Mouse (Mus musculus) adrenal gland, adult 8-10 months (tissue): ENCODE measurements around the gene Gmip. TPM values are rescaled to one million over a fixed set of nuclear protein-coding genes. Genes with fewer than 3 reads are reported as not detected.

Experiments
- DNase-seq: peaks from one replicate; pipeline ENCODE4 v3.0.0; 2022
- total RNA-seq, 4 experiments: library from RNA; stranded (reverse); gene quantifications; 2 replicates each; pipeline ENCODE4 v1.2.4; 2022

The Gmip gene
- total RNA-seq, 4 experiments from 2014 or later: 14.3 to 23.7 (median 18.9) TPM

DNA sequence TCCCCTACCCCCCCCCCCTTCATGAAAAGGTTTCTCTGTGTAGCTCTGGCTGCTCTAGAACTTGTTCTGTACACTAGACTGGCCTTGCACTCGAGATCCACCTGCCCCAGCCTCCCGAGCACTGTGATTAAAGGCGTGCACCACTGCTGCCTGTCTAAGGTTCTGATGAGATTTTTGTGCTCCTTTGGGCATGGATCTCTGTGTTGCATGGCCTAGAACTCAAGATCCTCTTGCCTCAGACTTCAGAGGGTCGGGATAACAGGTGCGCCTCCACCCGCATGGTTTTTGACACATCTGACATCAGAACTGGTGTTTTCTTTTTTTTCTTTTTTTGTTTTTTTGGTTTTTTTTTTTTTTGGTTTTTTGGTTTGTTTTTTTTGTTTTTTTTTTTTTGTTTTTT, 3.9 kb upstream of the Gmip start:
- no peak for DNase-seq

GRCm38 (mm10) chr8:69805086-69805485, 3.4 kb upstream of the Gmip start:
- no peak for DNase-seq

DNA sequence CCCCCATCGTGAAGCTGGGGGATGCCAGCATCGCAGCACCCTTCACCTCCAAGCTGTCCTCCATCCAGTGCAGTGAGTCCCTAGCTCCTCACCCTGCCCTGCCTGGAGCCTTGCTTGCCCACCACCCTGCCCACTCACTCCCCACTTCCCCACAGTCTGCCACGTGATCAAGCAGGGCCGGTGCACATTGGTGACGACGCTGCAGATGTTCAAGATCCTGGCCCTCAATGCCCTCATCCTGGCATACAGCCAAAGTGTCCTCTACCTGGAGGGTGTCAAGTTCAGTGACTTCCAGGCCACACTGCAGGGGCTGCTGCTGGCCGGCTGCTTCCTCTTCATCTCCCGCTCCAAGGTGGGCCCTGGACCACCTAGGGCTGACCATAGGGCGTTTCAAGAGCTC, 3.0 kb upstream of the Gmip start:
- no peak for DNase-seq

- no peak for DNase-seq
These were observed 1.2 kb upstream of the Gmip start for GRCm38 (mm10) chr8:69807236-69807635.

- DNase-seq: no peak
These were observed 455 bp downstream of the Gmip start for GRCm38 (mm10) chr8:69808864-69809403.

DNA sequence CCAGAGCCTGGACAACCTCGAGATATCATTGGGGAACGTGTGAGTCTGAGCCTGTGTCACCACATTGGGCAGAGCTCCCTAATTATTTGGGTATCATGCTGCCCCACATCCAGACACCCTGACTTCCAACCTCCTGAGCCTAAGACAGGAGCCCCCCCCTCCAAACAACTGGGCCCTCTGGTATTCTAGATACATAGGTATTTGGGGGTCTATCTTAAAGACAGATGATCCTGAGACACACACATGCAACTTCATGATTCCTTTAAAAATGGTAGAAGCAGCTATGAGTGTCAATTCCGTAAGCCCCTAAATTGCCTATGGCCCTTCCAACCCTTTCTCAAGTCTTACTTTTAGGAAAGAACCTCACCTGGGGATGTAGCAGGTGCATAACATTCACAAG, 1.3 kb downstream of the Gmip start:
- DNase-seq: no peak

GRCm38 (mm10) chr8:69814881-69815280, 6.4 kb downstream of the Gmip start:
- DNase-seq: no peak

- DNase-seq: no peak
These were observed 6.9 kb downstream of the Gmip start for GRCm38 (mm10) chr8:69815396-69815795.

DNA sequence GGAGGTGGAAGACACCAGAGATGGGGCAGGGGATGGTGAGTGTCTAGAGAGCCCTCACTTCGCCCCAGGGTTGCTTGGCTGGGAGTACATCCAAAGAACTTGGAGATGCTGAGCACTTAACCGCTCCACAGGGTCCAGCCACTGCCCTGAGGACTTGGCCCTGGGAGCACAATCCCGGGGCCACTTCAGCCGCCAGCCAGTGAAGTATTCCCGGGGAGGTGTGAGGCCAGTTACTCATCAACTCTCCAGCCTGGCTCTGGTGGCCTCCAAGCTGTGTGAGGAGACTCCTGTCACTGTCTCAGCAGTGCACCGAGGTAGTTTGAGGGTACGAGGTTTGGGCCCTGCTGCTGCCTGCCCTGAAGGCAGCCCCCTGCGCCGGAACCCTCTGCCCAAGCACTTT, 12.0 kb downstream of the Gmip start:
- DNase-seq: no peak

- no peak for DNase-seq
These were observed 13.5 kb downstream of the Gmip start for GRCm38 (mm10) chr8:69821971-69822385.

GRCm38 (mm10) chr8:69822386-69823191, 14.1 kb downstream of the Gmip start, which contains the start of gene Lpar2:
Lpar2 (plus strand) TSS chr8:69822429.
- peak; percentile 52 for DNase-seq

DNA sequence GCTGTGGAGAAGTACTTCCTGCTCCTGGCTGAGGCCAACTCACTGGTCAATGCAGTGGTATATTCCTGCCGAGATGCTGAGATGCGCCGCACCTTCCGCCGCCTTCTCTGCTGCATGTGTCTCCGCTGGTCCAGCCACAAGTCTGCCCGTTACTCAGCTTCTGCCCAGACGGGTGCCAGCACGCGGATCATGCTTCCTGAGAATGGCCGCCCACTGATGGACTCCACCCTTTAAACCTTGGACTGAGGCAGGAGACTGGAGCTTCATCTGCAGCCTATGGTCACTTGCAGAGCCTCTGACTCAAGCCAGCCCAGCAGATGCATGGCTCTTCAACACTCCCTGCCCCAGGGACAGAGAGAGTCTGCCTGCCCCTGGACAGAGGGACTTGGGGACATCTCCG, 17.9 kb downstream of the Gmip start:
- no peak for DNase-seq

- DNase-seq: peak; percentile 84
These were observed 23.9 kb downstream of the Gmip start, which contains the start of gene Pbx4 for GRCm38 (mm10) chr8:69832298-69832853. Pbx4 (plus strand) TSS chr8:69832491.

DNA sequence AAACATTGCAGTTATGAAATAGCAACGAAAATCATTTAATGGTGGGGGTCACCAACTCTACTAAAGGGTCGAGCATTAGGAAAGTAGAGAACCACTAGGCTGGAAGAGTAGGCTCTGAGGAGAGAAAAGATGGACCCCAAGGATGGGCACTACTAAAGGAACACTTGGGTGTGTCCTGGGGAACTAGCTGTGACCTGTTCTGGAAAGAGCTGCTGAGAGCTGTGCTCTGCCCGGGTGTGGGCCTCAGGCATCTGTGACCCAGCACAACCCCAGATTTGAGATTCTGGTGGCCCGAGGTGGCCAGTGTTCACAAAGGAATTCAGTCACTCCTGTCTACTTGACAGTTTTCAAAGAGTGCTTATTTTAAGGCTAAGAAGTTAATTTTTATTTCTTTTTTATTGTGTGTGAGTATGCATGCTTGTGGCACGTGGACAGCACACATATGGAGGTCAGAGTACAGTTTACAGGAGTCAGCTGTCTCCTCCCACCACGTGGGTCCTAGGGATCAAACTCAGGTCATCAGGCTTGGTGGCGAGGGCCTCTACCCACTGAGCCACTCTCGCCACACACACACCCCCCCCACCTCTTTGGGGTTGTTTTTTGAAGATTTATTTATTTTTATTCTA, 28.7 kb downstream of the Gmip start:
- DNase-seq: no peak

GRCm38 (mm10) chr8:69847167-69848065, 38.9 kb downstream of the Gmip start:
- no peak for DNase-seq

GRCm38 (mm10) chr8:69848951-69849350, 40.5 kb downstream of the Gmip start:
- peak; percentile 69 for DNase-seq

- no peak for DNase-seq
These were observed 41.4 kb downstream of the Gmip start for GRCm38 (mm10) chr8:69849899-69850298.

DNA sequence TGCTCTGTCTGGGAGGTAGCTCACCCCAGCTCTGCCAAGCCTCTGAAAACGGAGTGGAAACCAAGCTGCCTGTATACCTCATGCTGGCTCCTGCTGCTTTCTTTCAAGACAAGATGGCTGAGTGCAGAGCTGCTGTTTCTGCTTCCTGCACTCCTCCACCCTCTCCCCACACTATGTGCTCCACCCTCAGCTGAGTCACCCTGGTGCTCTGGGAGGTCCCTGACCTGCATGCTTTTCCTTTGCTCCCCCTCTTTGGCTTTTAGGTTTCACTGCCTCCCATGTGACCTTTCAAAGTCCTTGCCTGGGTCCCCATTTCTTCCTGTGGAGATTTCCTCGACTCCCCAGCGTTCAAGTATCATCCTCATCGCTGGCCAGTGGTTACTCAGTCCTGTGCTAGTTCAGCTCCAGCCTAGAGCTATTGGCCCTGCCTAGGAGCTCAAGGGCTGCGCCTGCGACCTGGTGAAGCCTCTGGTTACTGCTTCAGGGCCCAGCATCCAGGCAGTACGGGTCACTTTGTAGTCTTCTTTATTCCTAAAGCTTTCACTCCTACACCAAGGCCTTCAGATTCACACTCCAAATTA, 42.5 kb downstream of the Gmip start:
- no peak for DNase-seq

DNA sequence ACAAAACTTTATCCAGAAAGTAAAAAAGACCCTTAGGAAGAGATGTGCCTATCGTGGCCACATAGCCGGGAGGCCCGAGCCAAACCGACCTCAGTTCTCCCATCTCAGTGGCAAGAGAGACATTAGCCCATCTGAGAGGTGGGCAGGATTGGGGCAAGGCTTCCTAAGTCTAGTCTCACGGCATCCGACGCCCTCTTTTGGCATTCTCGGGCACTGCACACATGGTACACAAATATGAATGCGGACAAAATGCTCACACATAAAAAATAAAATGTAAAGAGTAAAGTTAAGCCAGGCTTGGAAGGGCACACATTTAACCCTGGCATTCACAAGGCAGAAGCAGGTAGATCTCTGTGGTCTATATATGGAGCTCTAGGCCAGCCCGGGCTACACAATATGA, 45.4 kb downstream of the Gmip start:
- DNase-seq: no peak

DNA sequence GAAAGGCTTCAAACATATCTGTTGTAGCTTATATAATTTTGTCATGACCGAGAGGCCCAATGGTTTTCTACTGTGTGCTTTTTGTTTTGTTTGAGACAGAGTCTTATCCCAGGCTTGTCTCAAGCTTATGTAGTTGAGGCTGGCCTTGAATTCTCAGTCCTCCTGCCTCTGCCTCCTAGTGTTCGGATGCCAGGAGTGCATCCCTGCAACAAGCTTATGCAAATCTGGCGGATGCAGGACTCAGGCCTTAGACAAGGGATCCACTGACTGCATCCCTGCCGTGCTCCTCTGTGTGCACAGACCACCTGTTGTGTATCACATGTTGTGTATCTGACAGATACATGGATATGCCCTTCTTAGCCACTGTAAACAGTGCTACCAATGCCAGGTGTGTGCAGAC, 52.3 kb downstream of the Gmip start:
- DNase-seq: no peak

DNA sequence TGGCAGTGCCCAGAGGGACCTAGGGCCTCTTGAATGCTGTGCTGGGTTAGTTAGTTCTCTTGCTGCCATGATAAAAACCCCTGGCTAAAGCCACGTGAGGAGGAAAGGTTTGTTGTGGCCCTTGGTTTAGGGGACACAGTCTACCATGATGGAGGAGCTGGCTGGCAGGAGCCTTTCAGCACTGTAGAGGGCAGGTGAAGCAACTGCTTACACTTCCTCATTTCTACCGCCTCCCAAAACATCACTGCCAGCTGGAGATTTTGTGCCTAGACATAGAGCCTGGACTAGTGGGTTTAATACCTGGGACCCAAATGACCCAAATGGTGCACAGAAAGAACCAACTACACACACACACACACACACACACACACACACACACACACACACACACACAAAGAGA, 52.8 kb downstream of the Gmip start:
- no peak for DNase-seq
